Mouse (Mus musculus) CH12.LX (cell line): Measurements from ENCODE around the gene Vmn1r39.

ENCODE experiments used
- CTCF ChIP-seq, 2 experiments: IDR thresholded peaks in 1 of 2; conservative IDR thresholded peaks in 1 of 2; 2 replicates each; pipeline ENCODE4 v1.5.1; 2011 to 2012; ENCODE audit warnings: low read depth in 2 of 2, low read length in 2 of 2, improper control_type of control experiment in 1 of 2, inconsistent platforms in 1 of 2, mild to moderate bottlenecking in 1 of 2, moderate library complexity in 1 of 2
- EP300 ChIP-seq: IDR thresholded peaks from 2 replicates; pipeline ENCODE4 v1.6.1; 2011; ENCODE audit warnings: low read length, improper control_type of control experiment
- POLR2A ChIP-seq: IDR thresholded peaks from 2 replicates; pipeline ENCODE4 v1.6.1; 2011; ENCODE audit warnings: low read depth, mild to moderate bottlenecking, improper control_type of control experiment, low read length
- SMC3 ChIP-seq: IDR thresholded peaks from 2 replicates; pipeline ENCODE4 v1.6.1; 2011; ENCODE audit warnings: low read depth, low read length, improper control_type of control experiment

DNA sequence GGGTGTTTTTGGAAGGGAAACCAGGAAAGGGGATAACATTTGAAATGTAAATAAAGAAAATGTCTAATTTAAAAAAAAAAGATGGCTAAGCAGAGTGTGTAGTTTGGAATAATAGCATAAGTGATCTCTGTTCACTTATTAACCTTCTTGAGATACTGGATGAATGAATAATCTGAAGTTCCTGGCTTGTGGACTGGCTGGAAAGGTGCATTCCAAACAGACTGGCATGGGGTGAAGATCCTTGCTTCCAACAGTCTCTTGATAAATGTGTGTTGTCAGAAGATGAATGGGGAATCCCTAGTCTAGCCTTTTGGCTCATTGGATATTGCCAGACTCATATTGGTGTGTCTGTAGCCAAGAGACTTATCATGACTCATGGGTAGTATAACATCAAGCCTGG, 45.8 kb upstream of the Vmn1r39 start:
- TF ChIP-seq POLR2A = no peak
- no peak for TF ChIP-seq CTCF (conservative IDR thresholded peaks at IDR 0.05 in 1 of 2, IDR thresholded peaks at IDR 0.05 in 1 of 2; ENCODE audit: low read depth in 2 of 2, low read length in 2 of 2)
- TF ChIP-seq EP300 = no peak
- TF ChIP-seq SMC3 = no peak
